In genomic region chr6:144510147-144510546, GRCm38 (mm10) we compare ENCODE assay signal across 17 mouse cellular contexts.
DNase-seq lines count a peak whose midpoint lies in the region.
"Had no signal": no experiment of that assay in that cellular context is flagged by ENCODE, and none has a peak within 500 bp of the region (broad histone marks: within the 10 kb centered on the region; RNA-seq: fewer than 3 reads in every experiment).

No protein-coding gene starts in this region.

- intact Hi-C loops in left cerebral cortex, postnatal 10 days (cut with DNase I) = no loop called here
- intact Hi-C loops in left cerebral cortex, postnatal 36 days (cut with DNase I) = no loop called here

- DNase-seq in frontal cortex, adult 2 months (ENCODE audit: extremely low spot score in 1 of 2, low spot score in 1 of 2) = peak; percentile 28 to 54
- DNase-seq in frontal cortex, postnatal 14 days (ENCODE audit: low spot score in 2 of 2) = no peak
- DNase-seq in left cerebral cortex, adult 9 months (ENCODE audit: low spot score in 2 of 2) = peak; percentile 2 to 22
- DNase-seq in left cerebral cortex, postnatal 10 days (ENCODE audit: extremely low spot score in 1 of 2, low spot score in 2 of 2) = no peak
- DNase-seq in brain, adult 2 months (ENCODE audit: low read depth, low spot score) = peak; percentile 76
- DNase-seq in left cerebral cortex, postnatal 36 days (ENCODE audit: low spot score in 2 of 2) = peak; percentile 24 to 31
- DNase-seq in urinary bladder, adult 2 months (ENCODE audit: low spot score) = no peak
- DNase-seq: adrenal gland, postnatal 14 days; cerebellum, adult 11-12 months; cerebellum, postnatal 36 days; gastrocnemius, postnatal 25 days; heart, postnatal 10 days; kidney, adult 11 months; kidney, postnatal 14 days; layer of hippocampus, adult 9-11 months; thymus, adult 2 months; thymus, postnatal 36 days had no signal

Comparison
In these comparisons a context has a peak if more than half of its experiments do, and no peak if none do; other contexts are left out.
1. DNase-seq: peak in frontal cortex, adult 2 months (2 of 2), left cerebral cortex, adult 9 months (2 of 2), brain, adult 2 months (single experiment) and left cerebral cortex, postnatal 36 days (2 of 2); none in frontal cortex, postnatal 14 days (0 of 2), left cerebral cortex, postnatal 10 days (0 of 2) and urinary bladder, adult 2 months (single experiment).